Mouse (Mus musculus): ENCODE measurements around the gene Strada.

The Strada gene

GRCm38 (mm10) chr11:106191716-106192115 is 10.3 kb downstream of the Strada start:
- no peak for DNase-seq (ENCODE audit: inconsistent ontology term)

GRCm38 (mm10) chr11:106187326-106187725 is 14.6 kb downstream of the Strada start:
- DNase-seq (ENCODE audit: inconsistent ontology term), result no peak

GRCm38 (mm10) chr11:106180449-106180801 is 21.5 kb downstream of the Strada start:
- DNase-seq (ENCODE audit: inconsistent ontology term), result no peak

GRCm38 (mm10) chr11:106179711-106180448 is 22.1 kb downstream of the Strada start:
- DNase-seq (ENCODE audit: inconsistent ontology term), result peak; percentile 27

- DNase-seq (ENCODE audit: inconsistent ontology term), result no peak
Measured at GRCm38 (mm10) chr11:106178036-106178782, 23.8 kb downstream of the Strada start.

- no peak for DNase-seq (ENCODE audit: inconsistent ontology term)
Measured at GRCm38 (mm10) chr11:106176372-106176771, 25.6 kb downstream of the Strada start.

- peak; percentile 41 for DNase-seq (ENCODE audit: inconsistent ontology term)
Measured at GRCm38 (mm10) chr11:106175081-106175480, 26.9 kb downstream of the Strada start.

- DNase-seq (ENCODE audit: inconsistent ontology term), result peak; percentile 45
Measured at GRCm38 (mm10) chr11:106174372-106174771, 27.6 kb downstream of the Strada start.

GRCm38 (mm10) chr11:106173228-106173627 is 28.7 kb downstream of the Strada start:
- no peak for DNase-seq (ENCODE audit: inconsistent ontology term)

GRCm38 (mm10) chr11:106170807-106171206 is 31.2 kb downstream of the Strada start:
- DNase-seq (ENCODE audit: inconsistent ontology term), result no peak

GRCm38 (mm10) chr11:106167435-106167834 is 34.5 kb downstream of the Strada start:
- DNase-seq (ENCODE audit: inconsistent ontology term), result no peak

GRCm38 (mm10) chr11:106164601-106165180 is 37.3 kb downstream of the Strada start:
- no peak for DNase-seq (ENCODE audit: inconsistent ontology term)

- DNase-seq (ENCODE audit: inconsistent ontology term), result no peak
Measured at GRCm38 (mm10) chr11:106163546-106163945, 38.4 kb downstream of the Strada start.

GRCm38 (mm10) chr11:106162237-106162636 is 39.7 kb downstream of the Strada start:
- DNase-seq (ENCODE audit: inconsistent ontology term), result no peak

- DNase-seq (ENCODE audit: inconsistent ontology term), result peak; percentile 27
Measured at GRCm38 (mm10) chr11:106160841-106161721, 40.9 kb downstream of the Strada start, which contains the start of the genes Gm10840 and Limd2. Gene Gm10840, plus strand, starts transcription at chr11:106160850. Gene Limd2, minus strand, starts transcription at chr11:106160860.

- DNase-seq (ENCODE audit: inconsistent ontology term), result peak; percentile 89
Measured at GRCm38 (mm10) chr11:106159921-106160840, 41.8 kb downstream of the Strada start.

- peak; percentile 32 for DNase-seq (ENCODE audit: inconsistent ontology term)
Measured at GRCm38 (mm10) chr11:106159216-106159920, 42.6 kb downstream of the Strada start.

GRCm38 (mm10) chr11:106158930-106159215 is 43.1 kb downstream of the Strada start:
- no peak for DNase-seq (ENCODE audit: inconsistent ontology term)

- DNase-seq (ENCODE audit: inconsistent ontology term), result peak; percentile 49
Measured at GRCm38 (mm10) chr11:106158081-106158929, 43.7 kb downstream of the Strada start.

All from Muller cell, postnatal 12 days (primary cell).